Mouse (Mus musculus): Measurements from ENCODE around the gene Olfr373. TPM values are rescaled to one million over a fixed set of nuclear protein-coding genes. Genes with fewer than 3 reads are reported as not detected.

Gene Olfr373
- under 1 TPM in 1 of 2 experiments, not detected in 1; 0.21 TPM for total RNA-seq (2023)

GRCm38 (mm10) chr8:72082877-72083276, at the start of gene Olfr373:
Gene Olfr373, plus strand, starts transcription at chr8:72083177.

GRCm38 (mm10) chr8:72040918-72041317, 42.1 kb upstream of the Olfr373 start, which contains the start of gene Olfr372:
Gene Olfr372, plus strand, starts transcription at chr8:72041218.

GRCm38 (mm10) chr8:72106740-72107139, 23.8 kb downstream of the Olfr373 start, which contains the start of gene Olfr374:
Gene Olfr374, plus strand, starts transcription at chr8:72107040.

GRCm38 (mm10) chr8:72134756-72135445, 51.9 kb downstream of the Olfr373 start, which contains the start of gene Tpm4:
Gene Tpm4, plus strand, starts transcription at chr8:72134975.

Other genes with a start within 250 kb of the Olfr373 start
- gene Zfp709, start 201.2 kb upstream of the Olfr373 start, total RNA-seq (2023): 10 to 100 TPM in 1 of 2 experiments, 1 to 10 TPM in 1; 9.9 to 10.7 TPM
- gene Zfp882, start 174.6 kb upstream of the Olfr373 start, total RNA-seq (2023): 1 to 10 TPM; 3.6 to 3.7 TPM
- gene Zfp617, start 174.5 kb upstream of the Olfr373 start, total RNA-seq (2023): 10 to 100 TPM; 10.3 to 11.7 TPM
- gene Zfp961, start 132.1 kb upstream of the Olfr373 start, total RNA-seq (2023): 1 to 10 TPM; 7.4 to 9.6 TPM
- gene Cyp4f18, start 73.6 kb upstream of the Olfr373 start, total RNA-seq (2023): 100 to 1,000 TPM; 240 to 283 TPM
- not detected for gene Olfr372, start 42.0 kb upstream of the Olfr373 start, total RNA-seq (2023)
- gene Olfr374, start 23.9 kb downstream of the Olfr373 start, total RNA-seq (2023): under 1 TPM in 1 of 2 experiments, not detected in 1; 0.05 TPM
- 100 to 1,000 TPM; 224 to 258 TPM for gene Tpm4, start 51.8 kb downstream of the Olfr373 start, total RNA-seq (2023)
- 100 to 1,000 TPM; 141 to 152 TPM for gene Rab8a, start 78.0 kb downstream of the Olfr373 start, total RNA-seq (2023)
- gene Hsh2d, start 106.5 kb downstream of the Olfr373 start, total RNA-seq (2023): 1 to 10 TPM; 2.5 to 4.1 TPM
- under 1 TPM; 0.43 to 0.47 TPM for gene Cib3, start 129.7 kb downstream of the Olfr373 start, total RNA-seq (2023)
- not detected for gene Gm11034, start 130.5 kb downstream of the Olfr373 start, total RNA-seq (2023)
- gene Fam32a, start 136.6 kb downstream of the Olfr373 start, total RNA-seq (2023): 10 to 100 TPM; 80.8 to 88.5 TPM
- gene Ap1m1, start 156.8 kb downstream of the Olfr373 start, total RNA-seq (2023): 100 to 1,000 TPM; 127 to 134 TPM
- 1 to 10 TPM; 6.0 to 6.2 TPM for gene Gm10282, start 222.1 kb downstream of the Olfr373 start, total RNA-seq (2023)
- gene Klf2, start 235.9 kb downstream of the Olfr373 start, total RNA-seq (2023): 1,000 to 10,000 TPM; 1,898 to 2,084 TPM